ENCODE assay signal across 9 mouse cellular contexts in genomic region chr7:105477841-105478240, GRCm38 (mm10). TPM values are rescaled to one million over a fixed set of nuclear protein-coding genes. Genes with fewer than 3 reads are reported as not detected.
DNase-seq lines count a peak whose midpoint lies in the region; ATAC-seq and TF ChIP-seq lines count a peak whose summit lies in the region.
"Had no signal": no experiment of that assay in that cellular context is flagged by ENCODE, and none has a peak within 500 bp of the region (broad histone marks: within the 10 kb centered on the region; RNA-seq: fewer than 3 reads in every experiment).

No protein-coding gene starts in this region.

- no peaks in the 10 kb centered on the region for H3K36me3 ChIP-seq in embryonic facial prominence, embryonic 10.5 days (replicated peaks)
- H3K36me3 ChIP-seq in myocyte (ENCODE audit: control insufficient read depth, insufficient read depth): no peaks in the 10 kb centered on the region

- TF ChIP-seq POLR2A in myocyte (IDR thresholded peaks at IDR 0.05; ENCODE audit: insufficient read length, low read depth): no peak

- no peak overlapping the region for H3ac ChIP-seq in myocyte (ENCODE audit: control insufficient read depth, insufficient read length)

- no peak overlapping the region for H3K4me2 ChIP-seq in myocyte (ENCODE audit: low read depth)

- H3K4me1 ChIP-seq in embryonic facial prominence, embryonic 10.5 days: peaks cover 27% of the 10 kb centered on the region

- DNase-seq in thymus, postnatal 0 days (ENCODE audit: low spot score): peak; percentile 22
- DNase-seq in thymus, postnatal 10 days (ENCODE audit: low spot score in 2 of 2): no peak
- peak; percentile 32 for DNase-seq in adrenal gland, postnatal 25 days
- DNase-seq in embryonic facial prominence, embryonic 10.5 days (ENCODE audit: low spot score): peak; percentile 50
- DNase-seq in heart, postnatal 4 days: peak; percentile 68
- peak; percentile 47 for DNase-seq in left cerebral cortex, adult 11 months (ENCODE audit: low spot score)

- H3K27me3 ChIP-seq in embryonic facial prominence, embryonic 10.5 days (replicated peaks; ENCODE audit: low read depth, poor library complexity, severe bottlenecking): peaks cover 32% of the 10 kb centered on the region
- no peaks in the 10 kb centered on the region for H3K27me3 ChIP-seq in myocyte (ENCODE audit: control insufficient read depth, insufficient read depth, insufficient read length)

- H3K4me3 ChIP-seq in embryonic facial prominence, embryonic 10.5 days: no peak overlapping the region
- no peak overlapping the region for H3K4me3 ChIP-seq in myocyte

- ATAC-seq in erythroblast, adult 5-6 weeks (replicated peaks; ENCODE audit: low FRiP score, poor library complexity, severe bottlenecking): no peak

- no peaks in the 10 kb centered on the region for H3K9me3 ChIP-seq in embryonic facial prominence, embryonic 10.5 days

- WGBS in embryonic facial prominence, embryonic 10.5 days: 68% methylated on average over 3 of the region's 3 CpGs

- no peak overlapping the region for H3K27ac ChIP-seq in embryonic facial prominence, embryonic 10.5 days (replicated peaks)

- no peaks in the 10 kb centered on the region for H3K79me2 ChIP-seq in myocyte (ENCODE audit: control insufficient read depth, insufficient read depth)

TF ChIP-seq in myocyte, 11 proteins besides CTCF, POLR2A, EP300 and RAD21:
- peak in 1 of 3 experiments; percentile 34 for TF ChIP-seq MYOG (IDR thresholded peaks at IDR 0.05; ENCODE audit: control insufficient read depth in 1 of 3, insufficient read depth in 1 of 3, insufficient read length in 2 of 3, low read depth in 2 of 3)
- peak in 1 of 3 experiments; percentile 40 for TF ChIP-seq MYOD1 (IDR thresholded peaks at IDR 0.05; ENCODE audit: control insufficient read depth in 1 of 3, insufficient read length in 2 of 3, low read depth in 2 of 3)
- peak; percentile 33 for TF ChIP-seq POLR2AphosphoS2 (IDR thresholded peaks at IDR 0.05; ENCODE audit: insufficient read length, low read depth)
- no peak for TF ChIP-seq REST (IDR thresholded peaks at IDR 0.05; ENCODE audit: insufficient read depth, insufficient read length)
- TF ChIP-seq E2F4 (IDR thresholded peaks at IDR 0.05; ENCODE audit: insufficient read depth): no peak

RNA-seq across cellular contexts. Expression of gene Cavin3, which starts 4.3 kb away (rescaled TPM):
- polyA plus RNA-seq in thymus, postnatal 0 days (2015; fragmentation: Nextera tagmentation; extraction: Ambion mirVana): 14.0 and 15.1 TPM in 2 replicates
- total RNA-seq in adrenal gland, postnatal 25 days (2021): 77.1 and 96.1 TPM in 2 replicates
- polyA plus RNA-seq in embryonic facial prominence, embryonic 10.5 days (2016; fragmentation: Nextera tagmentation; extraction: Ambion mirVana): 17.3 and 17.7 TPM in 2 replicates
- total RNA-seq in heart, postnatal 4 days (2021): 10 to 100 TPM; 43.3 to 44.3 TPM
- polyA plus RNA-seq in myocyte (2012; fragmentation: generic; extraction: Trizol): 88.4 TPM
- total RNA-seq in erythroblast, adult 5-6 weeks (2015; ENCODE audit: low replicate concordance): not detected in 2 replicates
- not detected in 2 replicates for total RNA-seq in erythroblast, adult 5-6 weeks (2017; ENCODE audit: low replicate concordance)

RNA-seq across cellular contexts. Expression of gene Cckbr, which starts 52.3 kb away (rescaled TPM):
- polyA plus RNA-seq in thymus, postnatal 0 days (2015; fragmentation: Nextera tagmentation; extraction: Ambion mirVana): 0.06 and 0.20 TPM in 2 replicates
- total RNA-seq in adrenal gland, postnatal 25 days (2021): not detected in 2 replicates
- polyA plus RNA-seq in embryonic facial prominence, embryonic 10.5 days (2016; fragmentation: Nextera tagmentation; extraction: Ambion mirVana): 0.47 and 0.87 TPM in 2 replicates
- total RNA-seq in heart, postnatal 4 days (2021): not detected
- polyA plus RNA-seq in myocyte (2012; fragmentation: generic; extraction: Trizol): not detected
- not detected in 2 replicates for total RNA-seq in erythroblast, adult 5-6 weeks (2015; ENCODE audit: low replicate concordance)
- total RNA-seq in erythroblast, adult 5-6 weeks (2017; ENCODE audit: low replicate concordance): not detected in 2 replicates
- polyA plus RNA-seq: heart, embryonic 16.5 days had no signal

Comparison
In these comparisons a context has a peak if more than half of its experiments do, and no peak if none do; other contexts are left out.
1. DNase-seq: peak in thymus, postnatal 0 days (single experiment), adrenal gland, postnatal 25 days (single experiment), embryonic facial prominence, embryonic 10.5 days (single experiment), heart, postnatal 4 days (single experiment) and left cerebral cortex, adult 11 months (single experiment); none in thymus, postnatal 10 days (0 of 2).
2. RNA of gene Cavin3, which starts 4.3 kb away (total RNA-seq): 77.1 to 96.1 TPM in adrenal gland, postnatal 25 days and 43.3 to 44.3 TPM in heart, postnatal 4 days; not detected in erythroblast, adult 5-6 weeks; every median in the first group is over 10 times any median in the second.